Mouse (Mus musculus): ENCODE data around the gene Gid4.

DNA sequence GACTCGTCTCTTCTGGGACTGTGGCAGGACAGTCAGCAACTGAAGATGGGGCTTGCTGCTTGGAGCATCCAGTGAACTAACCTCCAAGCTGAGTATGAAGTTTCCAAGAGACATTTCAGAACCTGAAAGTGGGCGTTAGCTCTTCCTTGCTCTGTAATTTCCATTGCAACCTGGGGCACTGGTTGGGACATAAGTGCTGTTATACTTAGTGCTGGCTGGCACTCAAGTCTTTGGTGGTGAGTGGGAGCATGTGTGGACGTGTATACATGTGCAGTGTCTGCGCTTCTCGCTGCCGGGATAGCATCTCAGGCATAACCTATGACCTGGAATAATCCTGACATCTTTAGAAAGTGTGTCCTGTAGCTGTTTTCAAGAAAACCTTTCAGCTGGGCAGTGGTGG, 25.6 kb upstream of the Gid4 start:
- TF ChIP-seq USF1 (IDR thresholded peaks at IDR 0.05; ENCODE audit: low read depth): no peak
- no peak for TF ChIP-seq POLR2AphosphoS2 (IDR thresholded peaks at IDR 0.05; ENCODE audit: insufficient read length, low read depth)
- no peak for TF ChIP-seq POLR2A (IDR thresholded peaks at IDR 0.05; ENCODE audit: insufficient read length, low read depth)
